Mouse (Mus musculus): ENCODE measurements at regions not wholly inside any gene's neighbourhood (a gene's known extent, or its start where the extent isn't known, plus 50 kb on each side); places are given as distances from the start of the nearest gene placed in this dataset.

DNA sequence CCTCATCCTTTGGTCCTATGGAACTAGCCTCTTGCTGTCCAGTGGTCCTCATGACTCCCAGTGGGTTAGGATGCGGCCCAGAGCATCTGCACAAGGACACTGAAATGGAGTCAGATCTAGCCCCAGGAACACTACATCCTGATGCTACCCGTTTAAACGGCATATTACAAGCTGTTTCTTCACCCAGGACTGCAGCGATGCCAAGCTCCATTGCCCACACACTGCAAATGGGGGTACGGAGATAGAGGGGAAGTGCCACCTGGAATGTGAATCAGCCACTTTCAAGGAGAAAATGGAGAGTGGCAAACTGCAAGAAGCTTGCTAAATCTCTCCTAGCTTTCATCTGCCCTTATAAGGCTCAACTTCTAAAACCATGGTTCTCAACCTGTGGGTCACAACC, 148.0 kb upstream of the Il12b start:
- TF ChIP-seq CTCF (IDR thresholded peaks at IDR 0.05; ENCODE audit: extremely low read depth, insufficient read depth, low read length), result no peak
- no peak for TF ChIP-seq POLR2A (IDR thresholded peaks at IDR 0.05; ENCODE audit: extremely low read depth, insufficient read depth, low read length)
